Mouse (Mus musculus): ENCODE measurements around the gene Limch1. TPM values are rescaled to one million over a fixed set of nuclear protein-coding genes. Genes with fewer than 3 reads are reported as not detected.

Limch1 gene
- polyA plus RNA-seq, 1 experiment: 23.9 TPM

DNA sequence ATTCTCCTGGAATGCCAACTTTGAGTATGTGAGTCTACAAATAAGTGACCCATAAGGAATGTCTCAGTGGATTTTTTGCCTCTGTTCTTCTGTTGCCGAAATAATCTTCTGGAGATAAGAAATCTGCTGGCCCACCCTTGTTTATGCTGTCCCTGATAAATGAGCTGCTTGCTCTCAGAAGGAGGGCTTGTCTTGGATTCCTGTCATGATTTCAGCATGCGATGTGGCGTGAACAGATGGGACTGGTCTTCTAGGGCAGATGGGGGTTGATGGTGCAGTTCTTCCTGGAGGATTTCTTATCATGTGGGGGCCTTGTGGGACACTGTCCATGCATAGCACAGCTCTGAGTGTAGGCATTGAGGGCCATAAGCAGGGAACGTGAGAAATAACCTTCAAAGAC is 116.5 kb downstream of the Limch1 start:
- Histone ChIP-seq H3K27ac (ENCODE audit: control insufficient read depth, insufficient read depth, low read depth, low read length) (no peak overlapping the region), H3K27me3 (ENCODE audit: control insufficient read depth, insufficient read depth, low read length) (no peaks in the 10 kb centered on the region), H3K4me1 (ENCODE audit: control insufficient read depth, insufficient read depth, low read length) (no peaks in the 10 kb centered on the region), H3K36me3 (ENCODE audit: control insufficient read depth, insufficient read depth, low read length) (no peaks in the 10 kb centered on the region), H3K4me3 (ENCODE audit: control insufficient read depth, low read depth, low read length) (no peak overlapping the region)
- TF ChIP-seq CTCF (IDR thresholded peaks at IDR 0.05; ENCODE audit: control insufficient read depth, insufficient read depth, insufficient replicate concordance, low read depth, low read length) (no peak), POLR2A (IDR thresholded peaks at IDR 0.05; ENCODE audit: control insufficient read depth, low read depth, low read length) (no peak)

DNA sequence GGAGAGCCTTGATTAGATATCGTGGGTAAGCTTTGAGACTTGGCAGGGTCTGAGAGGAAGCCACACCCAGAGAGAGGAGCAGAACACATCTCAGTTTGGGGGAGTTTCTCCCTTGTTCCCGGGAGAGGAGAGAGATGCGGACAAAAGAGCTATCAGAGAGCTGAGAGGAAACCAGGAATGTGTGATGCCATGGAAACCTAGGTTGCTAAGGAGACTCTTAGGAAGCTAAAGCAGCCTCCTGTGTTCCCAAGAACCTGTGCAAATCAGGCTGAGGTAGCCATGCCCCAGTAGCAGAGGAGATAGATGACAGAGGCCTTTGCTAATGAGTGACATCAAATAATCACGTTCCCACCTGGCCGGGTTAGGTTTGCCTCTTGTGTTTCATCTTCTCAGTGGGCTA is 119.6 kb downstream of the Limch1 start:
- no peaks in the 10 kb centered on the region for H3K36me3 ChIP-seq (ENCODE audit: control insufficient read depth, insufficient read depth, low read length)
- H3K27me3 ChIP-seq (ENCODE audit: control insufficient read depth, insufficient read depth, low read length): no peaks in the 10 kb centered on the region
- H3K27ac ChIP-seq (ENCODE audit: control insufficient read depth, insufficient read depth, low read depth, low read length): no peak overlapping the region
- H3K4me1 ChIP-seq (ENCODE audit: control insufficient read depth, insufficient read depth, low read length): no peaks in the 10 kb centered on the region
- TF ChIP-seq CTCF (IDR thresholded peaks at IDR 0.05; ENCODE audit: control insufficient read depth, insufficient read depth, insufficient replicate concordance, low read depth, low read length) (no peak), POLR2A (IDR thresholded peaks at IDR 0.05; ENCODE audit: control insufficient read depth, low read depth, low read length) (no peak)
- no peak overlapping the region for H3K4me3 ChIP-seq (ENCODE audit: control insufficient read depth, low read depth, low read length)

DNA sequence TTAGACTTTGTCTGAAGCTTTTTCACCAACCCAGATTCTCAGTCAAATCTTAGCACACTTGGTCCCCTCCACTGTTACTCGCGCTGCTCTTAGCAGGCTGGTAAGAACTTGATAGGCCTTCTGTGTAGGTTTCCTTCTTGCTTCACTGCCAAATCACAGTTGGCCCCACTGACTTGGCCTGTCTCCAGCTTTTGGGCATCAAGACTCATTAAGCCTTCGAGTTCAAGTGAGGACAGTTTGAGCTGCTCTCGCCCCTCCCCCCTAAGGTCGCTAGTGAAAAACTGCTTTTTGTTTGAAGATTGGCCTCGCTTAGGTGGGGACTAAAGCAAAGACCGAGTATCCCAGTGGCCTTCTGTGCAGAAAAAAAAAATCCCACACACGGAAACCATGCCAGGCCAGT is 120.4 kb downstream of the Limch1 start:
- TF ChIP-seq CTCF (IDR thresholded peaks at IDR 0.05; ENCODE audit: control insufficient read depth, insufficient read depth, insufficient replicate concordance, low read depth, low read length) (no peak), POLR2A (IDR thresholded peaks at IDR 0.05; ENCODE audit: control insufficient read depth, low read depth, low read length) (no peak)
- Histone ChIP-seq H3K27me3 (ENCODE audit: control insufficient read depth, insufficient read depth, low read length) (no peaks in the 10 kb centered on the region), H3K4me3 (ENCODE audit: control insufficient read depth, low read depth, low read length) (no peak overlapping the region), H3K4me1 (ENCODE audit: control insufficient read depth, insufficient read depth, low read length) (no peaks in the 10 kb centered on the region), H3K27ac (ENCODE audit: control insufficient read depth, insufficient read depth, low read depth, low read length) (no peak overlapping the region), H3K36me3 (ENCODE audit: control insufficient read depth, insufficient read depth, low read length) (no peaks in the 10 kb centered on the region)

DNA sequence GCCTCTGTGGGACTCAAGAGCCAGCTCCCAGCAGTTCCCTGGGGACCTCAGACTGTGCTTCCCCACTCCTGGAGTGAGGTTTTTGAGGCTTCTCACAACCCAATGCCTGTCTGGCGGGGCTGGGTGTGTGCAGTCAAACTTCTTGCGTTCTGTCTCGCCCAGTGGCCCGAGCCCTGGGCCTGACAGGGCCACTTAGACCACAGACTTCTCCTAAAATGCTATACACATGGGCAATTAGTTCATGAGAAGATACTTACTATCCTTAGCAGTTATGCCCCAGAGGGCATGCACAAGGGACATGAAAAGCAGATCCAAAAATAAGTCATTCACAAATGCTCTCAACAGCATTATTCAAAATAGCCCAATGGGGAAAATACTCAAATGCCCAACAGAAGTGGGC is 123.9 kb downstream of the Limch1 start:
- no peak overlapping the region for H3K27ac ChIP-seq (ENCODE audit: control insufficient read depth, insufficient read depth, low read depth, low read length)
- TF ChIP-seq CTCF (IDR thresholded peaks at IDR 0.05; ENCODE audit: control insufficient read depth, insufficient read depth, insufficient replicate concordance, low read depth, low read length) (no peak), POLR2A (IDR thresholded peaks at IDR 0.05; ENCODE audit: control insufficient read depth, low read depth, low read length) (no peak)
- H3K27me3 ChIP-seq (ENCODE audit: control insufficient read depth, insufficient read depth, low read length): no peaks in the 10 kb centered on the region
- no peak overlapping the region for H3K4me3 ChIP-seq (ENCODE audit: control insufficient read depth, low read depth, low read length)
- no peaks in the 10 kb centered on the region for H3K36me3 ChIP-seq (ENCODE audit: control insufficient read depth, insufficient read depth, low read length)
- H3K4me1 ChIP-seq (ENCODE audit: control insufficient read depth, insufficient read depth, low read length): no peaks in the 10 kb centered on the region

DNA sequence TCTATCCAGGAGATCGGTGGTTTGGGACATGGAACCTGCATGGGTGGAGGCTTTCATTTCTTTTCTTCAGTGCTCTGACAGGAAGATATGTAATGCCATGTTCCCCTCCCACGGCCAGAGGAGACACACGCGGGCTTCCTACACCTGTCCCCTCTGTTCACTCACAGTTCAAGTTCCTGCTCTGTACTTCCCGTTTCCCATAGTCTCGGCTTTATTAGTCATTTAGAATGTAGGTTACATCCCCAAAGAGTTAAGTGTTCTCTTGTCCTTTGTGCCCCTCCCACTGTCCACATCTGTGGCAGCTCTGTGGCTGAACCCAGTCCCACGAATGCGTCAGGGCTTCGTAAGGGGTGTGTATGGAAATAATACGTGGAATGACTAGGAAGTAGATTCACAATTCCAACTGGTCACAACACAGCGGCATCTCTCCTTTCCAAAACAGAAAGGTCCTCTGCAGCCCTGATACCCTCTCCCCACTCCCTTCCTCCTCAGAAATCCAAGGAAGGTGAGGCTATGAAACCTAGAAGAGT is 126.0 kb downstream of the Limch1 start:
- Histone ChIP-seq H3K27me3 (ENCODE audit: control insufficient read depth, insufficient read depth, low read length) (no peaks in the 10 kb centered on the region), H3K4me3 (ENCODE audit: control insufficient read depth, low read depth, low read length) (no peak overlapping the region), H3K36me3 (ENCODE audit: control insufficient read depth, insufficient read depth, low read length) (no peaks in the 10 kb centered on the region), H3K27ac (ENCODE audit: control insufficient read depth, insufficient read depth, low read depth, low read length) (no peak overlapping the region), H3K4me1 (ENCODE audit: control insufficient read depth, insufficient read depth, low read length) (no peaks in the 10 kb centered on the region)
- TF ChIP-seq CTCF (IDR thresholded peaks at IDR 0.05; ENCODE audit: control insufficient read depth, insufficient read depth, insufficient replicate concordance, low read depth, low read length) (no peak), POLR2A (IDR thresholded peaks at IDR 0.05; ENCODE audit: control insufficient read depth, low read depth, low read length) (no peak)

DNA sequence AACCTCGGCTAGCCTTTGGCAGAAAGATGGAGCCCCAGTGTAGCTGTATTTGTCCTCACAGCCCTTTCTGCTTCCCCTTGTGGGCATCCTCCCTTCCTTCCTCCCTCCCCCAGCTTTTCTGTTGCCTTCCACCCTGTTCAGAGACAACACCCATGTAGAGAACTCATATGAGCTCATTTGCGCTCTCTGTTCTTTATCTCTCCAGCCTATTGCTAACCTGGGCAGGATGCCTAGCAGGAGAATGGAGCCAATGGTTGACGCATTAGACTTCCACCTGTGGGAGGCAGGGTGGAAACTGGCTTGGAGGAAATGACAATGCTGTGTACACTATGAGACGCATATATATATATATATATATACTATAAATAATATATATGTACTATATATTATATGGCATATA is 126.4 kb downstream of the Limch1 start:
- TF ChIP-seq POLR2A (IDR thresholded peaks at IDR 0.05; ENCODE audit: control insufficient read depth, low read depth, low read length) (no peak), CTCF (IDR thresholded peaks at IDR 0.05; ENCODE audit: control insufficient read depth, insufficient read depth, insufficient replicate concordance, low read depth, low read length) (no peak)

DNA sequence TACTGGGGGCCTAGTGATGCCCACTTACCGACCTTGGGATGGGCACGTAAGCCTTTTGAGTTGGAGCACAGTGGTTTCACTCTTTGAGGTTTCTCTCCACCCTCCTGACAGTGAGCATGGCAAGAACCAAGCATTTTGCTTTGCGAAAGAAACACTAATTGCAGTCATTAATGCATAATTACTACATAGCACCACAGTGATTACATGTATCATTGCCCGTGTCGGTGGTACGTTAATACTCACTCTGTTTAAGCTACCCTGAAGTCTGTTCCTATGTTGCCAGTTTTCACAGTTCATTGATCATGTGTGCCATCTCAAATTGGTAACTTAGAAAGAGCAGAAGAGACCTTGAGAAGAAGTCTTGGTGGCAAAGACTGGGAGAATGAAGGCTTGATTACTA is 127.1 kb downstream of the Limch1 start:
- Histone ChIP-seq H3K36me3 (ENCODE audit: control insufficient read depth, insufficient read depth, low read length) (no peaks in the 10 kb centered on the region), H3K27ac (ENCODE audit: control insufficient read depth, insufficient read depth, low read depth, low read length) (no peak overlapping the region), H3K4me1 (ENCODE audit: control insufficient read depth, insufficient read depth, low read length) (no peaks in the 10 kb centered on the region), H3K27me3 (ENCODE audit: control insufficient read depth, insufficient read depth, low read length) (no peaks in the 10 kb centered on the region), H3K4me3 (ENCODE audit: control insufficient read depth, low read depth, low read length) (no peak overlapping the region)
- TF ChIP-seq CTCF (IDR thresholded peaks at IDR 0.05; ENCODE audit: control insufficient read depth, insufficient read depth, insufficient replicate concordance, low read depth, low read length) (no peak), POLR2A (IDR thresholded peaks at IDR 0.05; ENCODE audit: control insufficient read depth, low read depth, low read length) (no peak)

More for the DNA sequence above, 126.4 kb downstream of the Limch1 start:
- Histone ChIP-seq H3K27ac (ENCODE audit: control insufficient read depth, insufficient read depth, low read depth, low read length) (no peak overlapping the region), H3K4me1 (ENCODE audit: control insufficient read depth, insufficient read depth, low read length) (no peaks in the 10 kb centered on the region), H3K36me3 (ENCODE audit: control insufficient read depth, insufficient read depth, low read length) (no peaks in the 10 kb centered on the region), H3K27me3 (ENCODE audit: control insufficient read depth, insufficient read depth, low read length) (no peaks in the 10 kb centered on the region), H3K4me3 (ENCODE audit: control insufficient read depth, low read depth, low read length) (no peak overlapping the region)
